Mouse (Mus musculus): ENCODE measurements around the gene E4f1. TPM values are rescaled to one million over a fixed set of nuclear protein-coding genes. Genes with fewer than 3 reads are reported as not detected.
A peak's percentile ranks its signal among the peaks of the same experiment; 100 is the strongest.

E4f1 gene
- total RNA-seq, 2 experiments from 2014 or later = 28.7 to 34.8 TPM

DNA sequence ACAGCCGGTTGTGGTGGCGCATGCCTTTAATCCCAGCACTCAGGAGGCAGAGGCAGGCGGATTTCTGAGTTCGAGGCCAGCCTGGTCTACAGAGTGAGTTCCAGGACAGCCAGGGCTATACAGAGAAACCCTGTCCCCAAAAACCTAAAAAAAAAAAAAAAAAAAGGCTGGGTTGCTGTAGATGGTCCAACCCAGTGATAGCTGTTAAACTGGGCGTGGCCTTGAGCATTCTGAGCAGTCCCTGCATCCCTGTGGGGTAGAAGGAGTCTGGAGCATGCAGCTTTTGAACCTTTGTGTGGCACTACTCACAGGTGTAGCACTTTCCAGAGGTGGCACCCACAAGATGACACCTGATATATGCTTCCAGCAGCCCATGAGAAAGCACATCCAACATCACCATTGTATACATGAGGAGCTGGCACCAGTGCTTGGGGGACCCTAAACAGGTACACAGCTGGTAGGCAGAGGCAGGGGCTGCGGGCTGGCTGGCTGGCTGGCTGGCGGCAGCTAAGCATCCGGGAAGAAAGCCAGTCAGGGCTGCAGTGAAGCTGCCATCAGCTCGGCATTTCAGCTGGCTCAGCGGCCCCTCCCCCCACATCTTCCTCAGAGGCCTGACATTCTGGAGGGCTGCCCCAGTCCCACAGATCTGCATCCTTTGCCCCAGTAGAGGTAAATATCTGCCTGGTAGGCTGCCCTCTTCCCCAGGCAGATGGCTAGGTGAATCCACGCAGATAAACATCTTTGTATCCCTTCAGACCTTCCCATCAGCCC is 15.2 kb upstream of the E4f1 start:
- ATAC-seq (replicated peaks; ENCODE audit: low FRiP score, poor library complexity, severe bottlenecking) = no peak

DNA sequence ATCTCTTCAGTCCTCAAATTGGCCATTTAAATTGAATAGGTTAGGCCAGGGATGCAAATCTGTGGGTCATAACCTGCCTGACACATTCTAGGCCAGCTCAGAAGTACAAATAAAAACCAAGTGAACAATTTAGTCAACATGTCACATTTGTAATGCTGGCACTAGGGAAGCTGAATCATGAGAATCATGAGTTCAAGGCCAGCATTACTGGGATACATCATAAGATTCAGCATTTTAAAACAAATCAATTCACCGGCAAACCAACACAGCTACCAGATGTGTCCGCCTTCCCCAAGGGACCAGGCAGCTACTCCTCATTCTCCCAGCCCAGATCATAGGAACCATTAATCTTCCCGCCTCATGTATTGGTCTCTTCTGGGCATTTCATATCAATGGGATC is 13.4 kb upstream of the E4f1 start:
- ATAC-seq (replicated peaks; ENCODE audit: low FRiP score, poor library complexity, severe bottlenecking) = no peak

DNA sequence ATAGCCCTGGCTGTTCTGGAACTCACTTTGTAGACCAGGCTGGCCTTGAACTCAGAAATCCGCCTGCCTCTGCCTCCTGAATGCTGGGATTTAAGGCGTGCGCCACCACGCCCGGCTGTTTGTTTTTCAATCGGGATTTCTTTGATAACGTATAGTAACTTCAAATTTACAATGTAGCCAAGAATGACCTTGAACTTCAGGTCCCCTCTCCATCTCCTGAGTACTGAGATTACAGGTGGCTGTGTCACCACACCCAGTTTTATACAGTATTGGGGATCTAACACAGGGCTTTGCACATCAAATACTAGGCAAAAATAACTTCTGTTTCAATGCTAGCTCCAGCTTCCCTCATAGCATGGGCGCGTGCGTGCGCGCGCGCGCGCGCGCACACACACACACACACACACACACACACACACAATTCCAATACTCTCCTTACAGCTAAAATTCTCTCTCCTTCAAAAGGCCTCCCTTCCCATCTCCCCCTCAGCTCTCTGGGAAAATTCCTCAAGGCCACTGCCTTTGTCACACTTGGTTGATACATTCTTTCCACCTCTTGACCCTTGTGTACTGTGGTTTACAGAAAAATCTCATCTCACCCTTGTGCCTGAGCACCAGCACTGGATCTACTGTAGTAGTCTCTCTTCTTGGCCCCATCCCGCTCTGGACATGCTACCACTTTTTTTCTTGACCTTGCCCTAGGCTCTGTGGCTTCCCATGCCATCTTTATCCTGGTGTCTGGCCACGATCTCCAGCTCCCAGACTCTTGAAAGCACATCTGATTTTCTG is 11.1 kb upstream of the E4f1 start:
- no peak for ATAC-seq (replicated peaks; ENCODE audit: low FRiP score, poor library complexity, severe bottlenecking)

DNA sequence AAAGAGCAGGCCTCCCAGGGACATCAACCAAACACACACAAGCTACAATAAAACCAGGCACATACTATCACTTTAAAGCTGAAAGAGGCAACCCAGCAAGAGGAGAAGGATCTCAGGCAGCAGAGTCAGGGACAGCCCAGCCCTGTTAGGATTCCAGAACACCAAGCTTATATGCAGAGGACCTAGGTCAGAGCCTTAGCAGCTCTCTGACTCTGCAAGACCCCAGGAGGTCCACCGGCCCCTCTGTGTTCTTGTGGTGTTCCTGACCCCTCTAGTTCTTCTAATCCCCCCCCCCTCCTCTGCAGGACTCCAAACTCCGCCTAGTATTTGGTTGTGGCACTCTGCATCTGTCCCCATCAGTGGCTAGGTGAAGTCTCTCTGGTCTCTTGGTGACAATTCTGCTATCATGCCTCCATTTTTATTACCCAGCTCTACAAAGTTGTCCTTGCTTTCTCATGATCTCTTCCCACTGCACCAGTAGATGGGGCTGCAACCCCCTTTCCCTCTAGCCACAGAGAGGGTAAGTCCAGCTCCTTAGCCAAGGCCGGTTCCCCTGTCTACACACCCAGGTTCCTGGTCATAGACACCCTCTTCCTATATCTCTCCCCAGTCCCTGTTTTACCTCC is 10.2 kb upstream of the E4f1 start:
- ATAC-seq (replicated peaks; ENCODE audit: low FRiP score, poor library complexity, severe bottlenecking) = no peak

DNA sequence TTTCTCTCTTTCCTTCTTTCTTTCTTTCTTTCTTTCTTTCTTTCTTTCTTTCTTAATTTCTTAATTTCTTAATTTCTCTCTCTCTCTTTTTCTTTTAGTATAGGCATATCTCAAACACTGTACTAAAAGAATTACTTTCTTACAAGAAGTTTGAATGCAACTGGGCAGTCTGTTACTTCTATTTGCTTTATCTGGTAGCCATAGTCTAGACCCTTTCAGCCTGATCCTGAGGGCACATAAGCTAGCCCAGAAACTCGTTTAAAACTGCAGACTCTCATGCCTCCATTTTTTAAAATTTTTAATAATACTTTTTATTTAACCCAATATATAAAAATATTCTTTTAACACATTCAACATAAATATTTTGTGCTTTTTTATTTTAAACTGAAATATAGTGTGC is 9.3 kb upstream of the E4f1 start:
- no peak for ATAC-seq (replicated peaks; ENCODE audit: low FRiP score, poor library complexity, severe bottlenecking)

DNA sequence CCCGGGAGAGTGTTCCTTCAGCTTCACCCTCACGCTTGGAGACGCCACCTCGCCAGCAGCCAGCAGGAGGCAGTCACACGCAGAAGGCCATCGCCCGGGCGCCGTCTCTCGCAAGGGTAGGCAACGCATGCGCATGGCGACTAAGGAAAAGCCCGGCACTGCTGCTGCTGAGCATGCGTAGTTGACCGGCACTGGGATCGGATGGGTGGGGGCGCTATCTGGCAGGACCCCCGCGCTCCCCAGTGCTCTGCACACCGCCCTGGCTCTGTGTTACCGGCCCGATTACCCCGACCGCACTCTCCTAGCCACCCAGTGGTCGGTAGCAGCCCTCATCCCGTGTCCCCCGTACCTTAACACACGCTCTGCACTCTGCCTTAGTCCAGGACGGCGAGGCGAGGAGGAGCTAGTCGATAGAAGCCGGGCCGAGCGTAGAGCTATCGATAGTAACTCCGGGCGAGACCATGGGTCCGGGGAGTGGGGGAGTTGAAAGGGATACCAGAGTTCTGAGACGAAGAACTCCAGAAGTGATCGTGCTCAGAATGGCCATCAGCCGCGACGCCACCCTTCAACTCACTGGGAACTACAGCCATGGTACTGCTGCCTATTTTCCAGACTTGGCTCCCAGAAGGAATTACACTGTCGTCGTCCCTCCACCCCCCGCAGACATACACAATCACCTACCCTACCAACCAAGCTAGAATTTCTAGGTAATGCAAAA is 8.7 kb upstream of the E4f1 start, which contains the start of gene Mlst8:
Mlst8 (minus strand) TSS at position 416 of the 718 bp plus-strand sequence.
- peak; percentile 91 for ATAC-seq (replicated peaks; ENCODE audit: low FRiP score, poor library complexity, severe bottlenecking)

DNA sequence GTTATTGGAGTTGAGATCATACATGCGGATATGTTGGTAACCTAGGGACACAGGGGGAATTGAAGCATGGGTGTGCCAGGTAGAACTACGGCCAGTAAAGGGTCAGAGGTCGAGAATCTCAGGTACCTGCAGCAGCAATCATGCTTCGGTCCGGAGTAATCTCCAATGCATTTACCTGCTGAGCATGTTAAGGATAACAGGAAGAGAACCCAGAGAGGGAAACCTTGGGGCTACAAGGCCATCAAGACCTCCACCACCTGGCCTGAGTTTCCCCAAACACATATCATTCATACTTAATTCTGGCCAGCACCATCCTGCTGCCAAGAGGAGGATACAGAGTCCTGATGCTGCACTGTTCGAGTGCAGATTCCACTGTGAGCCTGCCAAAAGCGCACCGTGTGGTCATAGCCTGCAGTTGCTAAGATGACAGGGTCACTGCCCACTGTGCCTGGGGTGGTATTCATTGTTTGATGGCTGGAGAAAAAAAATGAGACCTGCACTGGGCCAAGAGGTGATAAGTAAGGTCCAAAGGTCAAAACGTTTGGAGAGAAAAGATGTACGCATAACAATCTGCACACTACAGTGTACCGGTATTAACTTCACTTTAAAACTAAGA is 8.0 kb upstream of the E4f1 start:
- ATAC-seq (replicated peaks; ENCODE audit: low FRiP score, poor library complexity, severe bottlenecking) = no peak; the same call in 1 of the 2 replicates

DNA sequence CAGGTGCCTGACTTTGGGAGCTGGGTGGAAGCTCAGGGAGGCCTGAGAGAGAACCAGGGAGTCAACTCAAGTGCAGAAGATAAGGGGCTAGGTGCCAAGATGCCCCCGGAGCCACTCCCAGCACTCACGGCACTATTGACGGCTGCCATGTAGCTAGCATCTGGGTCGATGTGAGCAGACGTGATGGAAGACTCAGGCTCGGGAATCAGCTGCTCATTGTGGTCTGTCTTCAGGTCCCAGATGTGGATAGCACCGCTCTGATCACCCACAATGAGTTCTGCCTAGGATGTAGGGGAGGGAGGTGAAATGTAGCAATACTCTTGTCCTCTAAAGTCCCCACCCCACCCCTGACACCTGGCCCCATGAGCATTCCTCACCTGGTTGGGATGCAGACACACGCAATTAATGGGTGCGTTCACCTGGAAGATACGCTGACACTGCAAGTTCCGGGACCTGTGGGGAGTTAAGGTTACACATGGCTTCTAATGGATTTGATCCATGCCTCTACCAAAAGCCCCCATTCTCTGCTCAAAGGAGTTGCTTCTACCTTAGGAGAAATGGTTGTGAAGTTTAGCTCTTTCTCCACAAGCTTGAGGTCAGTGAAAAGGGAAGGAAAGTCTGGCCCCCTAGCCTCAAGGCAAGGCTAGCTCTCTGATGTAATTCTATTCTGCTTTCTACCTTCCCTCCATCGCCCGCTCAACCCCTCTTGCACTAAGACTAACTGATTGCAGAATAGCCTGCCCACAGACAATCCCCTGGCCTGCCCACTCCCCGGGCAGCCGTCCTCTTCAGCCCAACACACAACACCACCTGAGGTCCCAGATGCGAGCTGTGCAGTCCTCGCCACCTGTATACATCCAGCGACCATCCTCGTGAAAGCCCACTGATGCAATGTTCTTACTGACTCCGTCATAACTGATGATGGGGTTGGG is 7.2 kb upstream of the E4f1 start:
- no peak for ATAC-seq (replicated peaks; ENCODE audit: low FRiP score, poor library complexity, severe bottlenecking)

DNA sequence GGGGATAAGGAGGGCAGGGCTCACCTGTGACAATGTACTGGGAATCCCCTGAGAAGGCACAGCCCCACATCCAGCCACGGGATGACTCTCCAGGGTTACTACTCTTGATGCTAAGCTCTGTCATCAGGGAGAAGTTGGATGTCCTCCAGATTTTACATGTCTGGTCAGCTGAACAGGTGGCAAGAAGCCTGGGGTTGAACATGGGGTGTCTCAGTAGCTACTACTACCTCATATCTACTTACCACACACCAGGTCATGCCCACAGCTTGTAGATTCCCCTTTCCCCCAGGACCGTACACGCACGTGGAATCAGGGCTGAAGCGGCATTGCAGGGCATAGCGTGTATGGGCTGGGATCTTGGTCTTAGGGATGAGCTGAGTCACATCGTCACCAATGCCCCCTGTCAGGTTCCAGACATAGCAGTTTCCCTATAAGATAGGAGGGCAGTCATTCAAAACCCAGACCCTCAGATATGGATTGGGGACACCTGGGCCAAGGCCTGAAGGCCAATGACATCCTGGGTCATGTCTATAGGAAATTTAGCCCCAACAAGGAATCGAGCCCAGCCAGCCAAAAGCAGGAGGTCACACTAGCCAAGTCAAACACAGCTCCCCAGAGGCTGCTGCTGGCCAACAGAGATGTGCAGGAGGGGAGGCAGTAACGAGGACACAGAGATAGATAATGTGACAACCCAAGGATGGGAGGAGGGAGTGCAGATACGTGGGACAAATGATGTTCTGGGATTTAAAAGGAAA is 6.1 kb upstream of the E4f1 start:
- ATAC-seq (replicated peaks; ENCODE audit: low FRiP score, poor library complexity, severe bottlenecking) = no peak

DNA sequence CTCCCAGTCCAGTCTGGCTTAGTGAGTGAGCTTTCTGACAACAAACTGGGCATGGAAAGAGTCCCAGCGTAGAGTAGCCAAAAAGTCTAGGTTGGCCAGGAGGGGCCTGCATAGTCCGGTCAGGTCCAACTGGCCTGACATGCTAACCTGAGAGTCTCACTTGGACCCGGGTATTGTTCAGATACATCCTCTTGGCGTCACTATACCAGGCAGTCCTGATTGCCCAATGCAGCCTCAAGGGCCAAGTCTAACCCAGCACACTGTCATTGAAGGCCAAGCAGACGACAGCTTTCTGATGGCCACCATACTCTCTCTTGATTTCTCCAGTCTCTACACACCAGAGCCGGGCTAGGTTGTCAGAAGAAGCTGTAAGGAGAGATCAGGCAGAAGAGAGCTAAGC is 5.5 kb upstream of the E4f1 start:
- no peak for ATAC-seq (replicated peaks; ENCODE audit: low FRiP score, poor library complexity, severe bottlenecking)

DNA sequence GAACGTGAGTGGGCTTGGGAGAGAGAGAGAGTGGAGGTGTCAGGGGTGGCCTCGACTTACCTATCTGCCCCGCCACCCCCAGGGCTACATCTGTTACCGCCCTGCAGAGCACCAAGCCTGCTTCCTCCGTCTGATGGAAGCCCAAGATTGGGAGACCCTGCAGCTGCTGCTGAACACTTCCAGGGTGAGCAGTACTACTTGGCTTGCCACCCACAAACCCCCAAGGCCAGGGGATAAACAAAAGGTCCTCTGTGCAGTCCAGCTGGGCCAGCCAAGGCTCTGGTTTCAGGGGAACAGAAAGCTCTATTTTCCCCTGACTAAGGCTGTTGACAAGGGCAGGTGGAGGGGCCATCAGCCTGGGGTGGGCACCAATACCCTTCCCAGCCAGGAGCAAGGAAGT is 4.4 kb upstream of the E4f1 start:
- no peak for ATAC-seq (replicated peaks; ENCODE audit: low FRiP score, poor library complexity, severe bottlenecking)

DNA sequence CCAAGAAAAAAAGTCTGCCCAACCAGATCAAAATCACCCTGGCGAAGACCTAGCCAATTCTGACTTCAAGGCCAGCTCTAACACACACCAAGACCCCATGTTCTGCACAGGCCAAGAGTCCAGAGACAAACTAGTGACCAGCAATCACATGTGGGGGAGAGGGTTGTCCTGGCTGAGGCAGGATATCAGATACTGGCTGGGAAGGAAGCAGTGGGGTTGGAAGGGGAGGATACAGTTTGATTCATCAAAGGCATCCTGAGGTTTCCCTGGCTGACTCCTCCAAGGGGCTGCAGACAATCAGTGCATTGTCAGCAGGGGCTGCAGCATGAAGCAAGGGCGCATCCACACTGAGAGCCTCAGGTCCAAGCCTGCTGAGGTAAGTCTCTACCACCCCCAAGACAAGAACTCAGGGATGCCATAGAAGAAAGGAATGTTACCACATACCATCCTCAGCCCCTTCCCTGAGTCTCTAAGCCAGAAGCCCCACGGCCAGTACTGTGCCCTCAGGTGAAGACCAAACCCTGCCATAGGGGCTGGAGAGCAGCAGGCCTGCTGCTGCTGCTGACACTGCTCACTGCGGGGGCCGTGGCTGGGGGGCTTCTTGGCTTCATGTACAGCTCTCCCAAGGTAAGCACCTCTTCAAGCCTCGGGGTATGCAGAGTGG is 3.6 kb upstream of the E4f1 start, which contains the start of gene Bricd5:
Bricd5 (plus strand) TSS at position 273 of the 664 bp plus-strand sequence.
- no peak for ATAC-seq (replicated peaks; ENCODE audit: low FRiP score, poor library complexity, severe bottlenecking)

DNA sequence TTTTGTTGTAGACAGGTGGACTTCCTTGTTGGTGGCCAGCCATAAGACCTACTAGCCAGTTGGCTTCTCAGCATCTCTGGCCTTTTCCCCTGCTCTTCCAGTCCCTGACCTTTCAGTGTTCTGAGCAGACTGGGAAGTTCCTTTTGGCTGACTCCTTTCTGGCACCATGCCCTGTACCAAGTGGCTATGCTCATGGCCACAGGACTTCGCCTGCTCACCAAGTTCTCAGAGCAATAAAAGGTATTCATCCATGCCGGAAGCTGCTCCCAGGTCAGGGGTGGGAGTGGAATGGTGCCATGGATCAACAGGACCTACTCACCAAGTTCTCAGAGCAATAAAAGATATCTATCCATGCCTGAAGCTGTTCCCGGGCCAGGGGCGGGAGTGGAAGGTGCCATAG is 2.4 kb upstream of the E4f1 start:
- ATAC-seq (replicated peaks; ENCODE audit: low FRiP score, poor library complexity, severe bottlenecking) = no peak

DNA sequence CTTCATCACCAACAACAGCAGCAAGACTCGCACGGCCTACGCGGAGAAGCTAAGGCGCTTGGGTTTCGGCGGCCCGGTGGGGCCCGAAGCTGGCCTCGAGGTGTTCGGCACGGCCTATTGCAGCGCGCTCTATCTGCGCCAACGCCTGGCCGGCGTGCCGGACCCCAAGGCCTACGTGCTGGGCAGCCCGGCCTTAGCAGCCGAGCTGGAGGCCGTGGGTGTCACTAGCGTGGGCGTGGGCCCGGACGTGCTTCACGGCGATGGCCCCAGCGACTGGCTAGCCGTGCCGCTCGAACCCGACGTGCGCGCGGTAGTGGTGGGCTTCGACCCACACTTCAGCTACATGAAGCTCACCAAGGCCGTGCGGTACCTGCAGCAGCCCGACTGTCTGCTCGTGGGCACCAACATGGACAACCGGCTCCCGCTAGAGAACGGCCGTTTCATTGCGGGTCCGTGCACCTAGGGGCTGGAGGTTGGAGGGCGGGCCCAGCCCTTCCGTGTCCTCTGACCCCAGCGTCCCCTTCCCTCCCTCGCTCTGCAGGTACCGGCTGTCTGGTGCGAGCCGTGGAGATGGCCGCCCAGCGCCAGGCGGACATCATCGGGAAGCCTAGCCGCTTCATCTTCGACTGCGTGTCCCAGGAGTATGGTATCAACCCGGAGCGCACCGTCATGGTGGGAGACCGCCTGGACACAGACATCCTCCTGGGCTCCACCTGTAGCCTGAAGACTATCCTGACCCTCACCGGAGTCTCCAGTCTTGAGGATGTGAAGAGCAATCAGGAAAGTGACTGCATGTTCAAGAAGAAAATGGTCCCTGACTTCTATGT is 801 bp upstream of the E4f1 start:
- ATAC-seq (replicated peaks; ENCODE audit: low FRiP score, poor library complexity, severe bottlenecking) = peak; percentile 11; the same call in 1 of the 2 replicates

DNA sequence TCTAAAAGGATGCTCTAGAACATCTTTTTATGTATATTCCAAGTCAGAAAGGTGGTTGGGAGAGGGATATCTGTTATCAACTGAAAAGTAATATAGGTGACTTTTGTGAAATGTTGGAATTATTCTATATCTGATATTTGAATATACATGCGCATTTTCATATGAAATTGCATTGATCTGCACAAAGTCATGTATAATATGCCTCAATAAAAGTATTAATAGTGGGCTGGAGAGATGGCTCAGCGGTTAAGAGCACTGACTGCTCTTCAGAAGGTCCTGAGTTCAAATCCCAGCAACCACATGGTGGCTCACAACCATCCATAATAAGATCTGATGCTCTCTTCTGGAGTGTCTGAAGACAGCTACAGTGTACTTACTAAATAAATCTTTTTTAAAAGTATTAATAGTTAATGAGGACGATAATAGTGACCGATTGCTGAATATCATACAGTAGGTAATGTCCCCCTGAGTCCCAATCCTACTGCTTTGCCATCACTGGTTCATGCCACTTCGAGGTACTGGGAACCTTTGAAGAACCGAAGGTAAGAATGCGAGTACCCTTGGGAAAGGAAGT is 690 bp downstream of the E4f1 start:
- ATAC-seq (replicated peaks; ENCODE audit: low FRiP score, poor library complexity, severe bottlenecking) = no peak

DNA sequence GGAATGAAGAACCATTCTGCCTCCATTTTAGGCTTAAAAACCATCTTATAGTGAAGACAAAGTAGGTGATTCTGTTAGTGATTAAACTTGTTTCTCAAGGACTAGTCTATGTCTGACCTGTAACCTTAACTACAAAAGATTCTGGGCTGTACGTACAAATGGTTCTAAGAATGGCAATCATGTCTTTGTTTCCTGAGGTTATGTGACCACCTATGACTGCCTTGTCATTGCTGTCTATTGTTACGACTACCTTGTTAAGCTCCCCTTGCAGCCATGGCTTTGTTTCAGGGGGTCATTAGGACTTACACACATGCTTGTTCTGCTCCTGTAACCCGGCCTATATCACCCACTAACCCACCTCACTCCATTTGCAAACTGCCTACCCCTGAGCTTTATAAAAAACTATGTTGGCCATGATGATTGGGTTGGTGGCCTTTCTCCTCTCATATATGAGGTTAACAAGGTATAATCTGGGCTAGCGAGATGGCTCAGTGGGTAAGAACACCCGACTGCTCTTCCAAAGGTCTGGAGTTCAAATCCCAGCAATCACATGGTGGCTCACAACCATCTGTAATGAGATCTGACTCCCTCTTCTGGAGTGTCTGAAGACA is 1.4 kb downstream of the E4f1 start:
- no peak for ATAC-seq (replicated peaks; ENCODE audit: low FRiP score, poor library complexity, severe bottlenecking)
